Mouse (Mus musculus): ENCODE data around the gene Gpatch8. TPM values are rescaled to one million over a fixed set of nuclear protein-coding genes. Genes with fewer than 3 reads are reported as not detected.

Gene Gpatch8
- total and polyA plus RNA-seq, 3 experiments = 11.5 to 24.7 (median 16.6) TPM

GRCm38 (mm10) chr11:102604777-102605552 is 48.8 kb upstream of the Gpatch8 start:
- H3K79me2 ChIP-seq (replicated peaks; ENCODE audit: control insufficient read depth, extremely low read depth, insufficient read depth, poor library complexity, severe bottlenecking) = no peaks in the 10 kb centered on the region
- H3K9me3 ChIP-seq (replicated peaks; ENCODE audit: low read length) = peaks cover 19% of the 10 kb centered on the region
- no peak overlapping the region for H3K27ac ChIP-seq (ENCODE audit: insufficient read depth, low read depth)
- in situ Hi-C loops (cut with MboI; ENCODE audit: low pct_ligation_motif_present, low pct_unique_long_range_greater_than_20kb, low sequenced_read_pairs) (no loop called here), dilution Hi-C loops (cut with MboI; ENCODE audit: extremely low pct_ligation_motif_present, extremely low pct_unique_long_range_greater_than_20kb, low sequenced_read_pairs) (no loop called here)
- no peak overlapping the region for H3K4me3 ChIP-seq (replicated peaks in 1 of 3; ENCODE audit: low read depth in 2 of 3, low read length in 2 of 3, poor library complexity in 1 of 3)
- no peaks in the 10 kb centered on the region for H3K36me3 ChIP-seq (replicated peaks in 1 of 2; ENCODE audit: control insufficient read depth in 1 of 2, insufficient read depth in 1 of 2, low read length in 1 of 2)
- no peak for DNase-seq (ENCODE audit: extremely low read depth)
- H3K27me3 ChIP-seq (replicated peaks) = peaks cover 37% of the 10 kb centered on the region
- no peak overlapping the region for H3K4me2 ChIP-seq (ENCODE audit: insufficient read depth, low read depth, poor library complexity, severe bottlenecking)
- H3K9ac ChIP-seq (ENCODE audit: insufficient read depth, low read depth) = no peak overlapping the region
- TF ChIP-seq EP300 (IDR thresholded peaks at IDR 0.05; ENCODE audit: low read length) (no peak), RAD21 (IDR thresholded peaks at IDR 0.05; ENCODE audit: low read depth, low read length) (no peak), TBP (conservative IDR thresholded peaks at IDR 0.05; ENCODE audit: low read depth, low read length) (no peak), CTCF (conservative IDR thresholded peaks at IDR 0.05 in 1 of 2, IDR thresholded peaks at IDR 0.05 in 1 of 2; ENCODE audit: low read depth in 2 of 2, low read length in 2 of 2) (no peak), SIN3A (IDR thresholded peaks at IDR 0.05; ENCODE audit: low read length) (no peak), USF2 (conservative IDR thresholded peaks at IDR 0.05; ENCODE audit: low read depth, low read length) (no peak), ZMIZ1 (IDR thresholded peaks at IDR 0.05; ENCODE audit: low read depth, low read length) (no peak), UBTF (IDR thresholded peaks at IDR 0.05; ENCODE audit: low read depth, low read length) (no peak), ETS1 (conservative IDR thresholded peaks at IDR 0.05; ENCODE audit: low read depth, low read length) (no peak), USF1 (IDR thresholded peaks at IDR 0.05; ENCODE audit: low read depth, low read length) (no peak), MEF2A (IDR thresholded peaks at IDR 0.05; ENCODE audit: borderline replicate concordance, low read depth, low read length) (no peak), ZNF384 (IDR thresholded peaks at IDR 0.05; ENCODE audit: low read depth, low read length) (no peak), PAX5 (IDR thresholded peaks at IDR 0.05; ENCODE audit: low read length) (no peak)
- 0 out of 4 replicates have a peak, but pooled peaks cover 0 to 2% of the 10 kb centered on the region in 2 experiments for H3K4me1 ChIP-seq (ENCODE audit: control insufficient read depth in 1 of 2, insufficient read depth in 2 of 2)

GRCm38 (mm10) chr11:102604010-102604584 is 47.9 kb upstream of the Gpatch8 start, which contains the start of gene Fzd2:
Gene Fzd2 (plus strand): TSS chr11:102604396.
- dilution Hi-C loops (cut with MboI; ENCODE audit: extremely low pct_ligation_motif_present, extremely low pct_unique_long_range_greater_than_20kb, low sequenced_read_pairs) (no loop called here), in situ Hi-C loops (cut with MboI; ENCODE audit: low pct_ligation_motif_present, low pct_unique_long_range_greater_than_20kb, low sequenced_read_pairs) (no loop called here)
- 0 out of 4 replicates have a peak, but pooled peaks cover 0 to 2% of the 10 kb centered on the region in 2 experiments for H3K4me1 ChIP-seq (ENCODE audit: control insufficient read depth in 1 of 2, insufficient read depth in 2 of 2)
- peak within 1 kb of the TSS in 2 of 3 experiments; percentile 13 to 32 for H3K4me3 ChIP-seq (replicated peaks in 1 of 3; ENCODE audit: low read depth in 2 of 3, low read length in 2 of 3, poor library complexity in 1 of 3)
- TF ChIP-seq USF2 (conservative IDR thresholded peaks at IDR 0.05; ENCODE audit: low read depth, low read length) = no peak
- no peak within 1 kb of the TSS for H3K27ac ChIP-seq (ENCODE audit: insufficient read depth, low read depth)
- H3K9ac ChIP-seq (ENCODE audit: insufficient read depth, low read depth) = no peak within 1 kb of the TSS
- peaks cover 19% of the 10 kb centered on the region for H3K9me3 ChIP-seq (replicated peaks; ENCODE audit: low read length)
- H3K79me2 ChIP-seq (replicated peaks; ENCODE audit: control insufficient read depth, extremely low read depth, insufficient read depth, poor library complexity, severe bottlenecking) = no peaks in the 10 kb centered on the region
- H3K36me3 ChIP-seq (replicated peaks in 1 of 2; ENCODE audit: control insufficient read depth in 1 of 2, insufficient read depth in 1 of 2, low read length in 1 of 2) = no peaks in the 10 kb centered on the region
- peaks cover 29% of the 10 kb centered on the region for H3K27me3 ChIP-seq (replicated peaks)
- H3K4me2 ChIP-seq (ENCODE audit: insufficient read depth, low read depth, poor library complexity, severe bottlenecking) = peak within 1 kb of the TSS; percentile 81
- DNase-seq (ENCODE audit: extremely low read depth) = peak; percentile 74

All from CH12.LX (cell line).